Mouse (Mus musculus) induced T-regulatory cell, adult 2 months (primary cell): ENCODE results near the gene Tbx5.

Experiments used
- DNase-seq: peaks from one replicate; pipeline ENCODE4 v3.0.0-alpha.2; 2012; ENCODE audit warnings: low read depth

Tbx5 gene

GRCm38 (mm10) chr5:119832479-119832796 is at the start of gene Tbx5:
Tbx5 (plus strand) TSS chr5:119832668.
- DNase-seq = no peak

- no peak for DNase-seq
Observed at GRCm38 (mm10) chr5:119785959-119786358, 46.5 kb upstream of the Tbx5 start.

GRCm38 (mm10) chr5:119791664-119792063 is 40.8 kb upstream of the Tbx5 start:
- no peak for DNase-seq

- DNase-seq = no peak
Observed at GRCm38 (mm10) chr5:119793972-119794371, 38.5 kb upstream of the Tbx5 start.

DNA sequence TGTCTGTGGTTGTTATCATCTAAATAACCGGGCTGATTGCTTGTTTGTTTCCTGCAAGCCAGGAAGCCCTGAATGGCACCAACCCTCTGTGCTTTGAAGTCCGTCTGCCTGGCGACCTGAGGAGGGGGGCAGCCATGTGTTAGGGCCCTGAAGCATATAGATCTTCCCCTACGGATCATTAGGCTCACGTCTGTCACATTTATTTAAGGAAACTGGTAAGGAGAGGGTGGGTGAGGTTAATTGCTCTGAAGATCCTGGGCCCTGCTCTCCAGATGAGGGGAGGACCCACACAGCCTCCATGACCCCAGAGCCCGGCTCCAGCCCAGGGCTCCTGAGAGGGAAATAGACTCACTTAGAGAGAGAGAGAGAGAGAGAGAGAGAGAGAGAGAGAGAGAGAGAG is 37.1 kb upstream of the Tbx5 start:
- DNase-seq = no peak

- no peak for DNase-seq
Observed at GRCm38 (mm10) chr5:119795777-119796176, 36.7 kb upstream of the Tbx5 start.

- DNase-seq = no peak
Observed at GRCm38 (mm10) chr5:119796443-119797160, 35.9 kb upstream of the Tbx5 start.

DNA sequence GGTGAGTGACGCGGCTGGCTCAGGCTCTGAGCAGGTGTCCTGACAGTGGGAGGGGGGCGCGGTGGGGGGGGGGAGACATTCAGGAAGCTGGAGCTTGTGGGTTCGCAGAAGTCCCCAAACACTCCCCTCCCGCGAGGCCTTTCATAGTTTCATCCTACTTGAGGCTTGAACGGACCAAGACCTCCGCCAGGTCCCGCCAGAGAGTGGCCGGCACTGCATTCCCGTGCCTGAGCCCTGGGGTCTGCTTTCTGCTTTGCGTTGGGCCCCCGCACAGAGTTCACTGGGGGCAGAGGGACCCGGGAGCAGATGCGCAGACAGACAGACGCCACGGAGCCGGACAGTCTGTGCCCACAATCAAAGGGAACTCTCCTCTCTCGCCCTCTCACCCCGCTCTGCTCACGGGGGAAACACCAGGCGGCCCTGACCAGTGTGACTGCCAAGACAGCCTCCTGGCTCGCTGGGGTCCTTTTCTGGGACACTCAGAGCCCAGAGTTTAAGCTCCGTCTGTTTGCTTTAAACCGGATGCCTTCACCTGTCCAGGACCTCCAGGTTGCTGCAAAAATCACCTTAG is 34.8 kb upstream of the Tbx5 start:
- no peak for DNase-seq

DNA sequence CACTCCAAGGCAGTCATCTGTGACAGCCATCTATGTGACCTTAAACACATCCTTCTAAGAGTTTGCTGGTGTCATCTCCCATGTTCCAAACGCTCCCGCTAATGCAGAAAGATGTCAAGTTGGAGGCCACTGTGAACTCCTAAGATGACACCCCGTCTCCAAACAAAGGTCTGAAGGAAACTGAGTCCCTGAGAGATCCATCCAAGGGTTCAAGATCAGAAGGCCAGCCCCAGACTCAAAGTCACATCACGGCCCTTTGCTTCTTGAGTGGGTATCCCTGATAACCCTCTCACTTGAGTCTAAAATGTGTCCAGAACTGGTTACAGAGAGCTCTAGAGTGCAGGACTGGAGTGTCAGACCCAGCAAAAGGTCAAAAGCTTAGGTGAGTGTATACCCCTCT is 34.2 kb upstream of the Tbx5 start:
- no peak for DNase-seq

- no peak for DNase-seq
Observed at GRCm38 (mm10) chr5:119798713-119799418, 33.6 kb upstream of the Tbx5 start.

DNA sequence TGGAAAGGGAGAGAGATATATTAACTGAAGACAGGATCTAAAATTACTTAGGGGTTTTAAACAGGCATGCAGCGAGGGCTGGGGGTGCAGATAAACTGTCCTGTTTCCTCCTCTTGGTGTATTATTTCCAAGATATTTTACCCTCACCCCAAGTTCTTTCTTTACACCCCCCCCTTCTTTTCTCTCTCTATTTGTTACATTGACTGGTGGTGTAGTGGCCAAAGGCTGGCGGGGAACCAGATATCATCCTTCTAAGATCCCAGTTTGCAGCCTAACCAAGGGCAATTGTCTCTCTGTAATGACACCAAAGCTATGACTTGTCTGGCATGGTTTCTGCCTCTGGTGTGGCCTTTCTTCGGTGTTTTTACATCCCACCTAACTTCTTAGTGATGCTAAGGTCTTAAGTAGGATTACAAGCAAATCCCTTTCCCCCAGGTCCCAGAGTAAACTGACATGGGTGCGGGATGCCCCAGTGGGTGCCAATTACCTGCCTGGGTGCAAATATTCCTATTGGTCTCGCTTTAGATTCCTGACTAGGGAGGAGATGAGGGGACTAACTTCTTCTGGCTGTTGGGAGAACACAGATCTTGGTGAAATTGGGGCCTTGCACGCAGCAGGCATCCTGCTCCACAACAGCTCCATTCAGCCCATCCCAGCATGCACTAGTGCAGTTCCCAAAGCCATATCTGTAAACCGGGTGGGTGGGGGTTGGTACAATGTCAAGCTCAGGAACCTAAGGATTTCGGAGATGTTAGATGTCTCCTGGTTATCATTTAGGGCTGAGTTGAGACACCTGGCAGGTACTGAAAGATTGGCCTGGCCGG is 32.8 kb upstream of the Tbx5 start:
- no peak for DNase-seq

- no peak for DNase-seq
Observed at GRCm38 (mm10) chr5:119800243-119800665, 32.2 kb upstream of the Tbx5 start.

- no peak for DNase-seq
Observed at GRCm38 (mm10) chr5:119802617-119803410, 29.7 kb upstream of the Tbx5 start.

DNA sequence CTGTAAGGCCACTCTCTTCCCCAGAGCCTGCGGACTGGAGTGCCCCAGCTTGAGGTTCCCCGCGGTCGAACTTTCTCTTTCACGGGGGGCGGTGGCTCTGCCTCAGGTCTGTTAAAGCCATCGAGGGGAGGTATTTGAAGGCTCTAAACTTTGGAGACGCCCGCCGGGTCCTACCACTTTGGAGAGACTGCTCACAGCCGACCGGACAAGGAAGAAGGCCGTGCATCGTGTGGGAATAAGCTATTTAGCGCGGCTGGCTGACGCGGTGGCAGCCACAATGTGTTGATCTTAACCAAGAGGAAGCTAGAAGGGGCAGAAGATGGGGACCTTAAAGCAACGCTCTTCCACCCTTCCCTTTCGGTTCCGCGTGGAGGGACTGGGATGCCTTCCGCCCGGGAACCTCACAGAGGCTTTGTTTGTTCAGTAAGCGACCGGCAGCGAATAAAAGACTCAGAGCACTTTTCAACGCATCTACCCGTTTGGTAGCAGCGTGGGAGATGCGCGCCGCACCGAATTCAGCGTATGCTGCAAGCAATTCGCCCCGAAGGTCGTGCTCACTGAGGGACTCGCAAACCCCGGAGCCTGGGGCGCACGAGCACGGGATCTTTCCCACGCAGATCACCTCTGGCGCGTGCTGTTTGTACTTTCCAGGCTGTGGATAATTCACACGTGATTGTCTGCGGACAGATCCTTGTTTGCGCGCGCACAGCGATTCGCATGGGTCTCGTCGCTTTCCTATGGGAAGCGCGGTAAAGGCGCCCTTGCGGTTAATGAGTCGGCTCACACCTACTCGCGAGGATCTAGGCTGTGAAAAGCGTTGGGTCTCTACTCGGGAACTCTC is 28.8 kb upstream of the Tbx5 start:
- no peak for DNase-seq

- no peak for DNase-seq
Observed at GRCm38 (mm10) chr5:119804301-119805039, 28.0 kb upstream of the Tbx5 start.

- DNase-seq = no peak
Observed at GRCm38 (mm10) chr5:119805636-119806035, 26.8 kb upstream of the Tbx5 start.

- DNase-seq = no peak
Observed at GRCm38 (mm10) chr5:119806467-119806866, 26.0 kb upstream of the Tbx5 start.

GRCm38 (mm10) chr5:119807481-119808183 is 24.8 kb upstream of the Tbx5 start:
- no peak for DNase-seq

DNA sequence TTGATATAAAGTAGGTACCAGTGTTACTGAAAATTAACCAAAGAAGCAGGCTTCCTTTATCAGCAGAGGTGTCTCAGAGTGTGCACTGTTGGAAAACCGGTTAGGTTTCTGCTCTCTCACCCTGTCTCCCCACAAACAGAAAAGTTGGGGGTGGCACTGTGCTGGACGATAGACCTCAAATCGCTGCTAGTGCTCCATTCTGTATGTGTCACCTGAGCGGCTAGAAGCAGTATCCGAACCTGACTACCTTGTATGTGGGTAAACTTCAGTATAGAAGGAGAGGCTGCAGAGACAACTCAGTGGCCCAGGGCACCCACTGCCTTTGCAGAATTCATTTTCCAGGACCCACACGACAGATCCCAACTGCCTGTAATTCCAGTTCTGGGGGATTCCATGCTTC is 23.8 kb upstream of the Tbx5 start:
- DNase-seq = no peak
